Mouse (Mus musculus) intestine, postnatal 0 days (tissue): Measurements from ENCODE around the gene Cacnb4. TPM values are rescaled to one million over a fixed set of nuclear protein-coding genes. Genes with fewer than 3 reads are reported as not detected.

Experiments
- ATAC-seq: fragments of 200-750 bp; cut with Nextera tagmentation; 2 replicates; pipeline ENCODE4 v1.8.0; 2017; ENCODE audit warnings: mild to moderate bottlenecking, moderate TSS enrichment, moderate library complexity
- H3K27ac ChIP-seq: fragments of 300-500 bp; sonication (generic); 2 replicates; pipeline ENCODE4 v1.5.1; 2014; ENCODE audit warnings: mild to moderate bottlenecking, low read depth, low read length, moderate library complexity
- H3K27me3 ChIP-seq: fragments of 300-500 bp; sonication (generic); replicated peaks from 2 replicates; pipeline ENCODE4 v1.6.1; 2014; ENCODE audit warnings: low read length, mixed read lengths; ENCODE audit not compliant: control insufficient read depth, insufficient read depth
- H3K36me3 ChIP-seq: fragments of 300-500 bp; sonication (generic); 2 replicates; pipeline ENCODE4 v1.6.1; 2014; ENCODE audit warnings: mild to moderate bottlenecking, moderate library complexity; ENCODE audit not compliant: control insufficient read depth, insufficient read depth
- H3K4me1 ChIP-seq: fragments of 300-500 bp; sonication (generic); replicated peaks from 2 replicates; pipeline ENCODE4 v1.6.1; 2014; ENCODE audit warnings: antibody characterized with exemption, low read length, mixed read lengths; ENCODE audit not compliant: control insufficient read depth, insufficient read depth
- H3K4me2 ChIP-seq: fragments of 300-500 bp; sonication (generic); replicated peaks from 2 replicates; pipeline ENCODE4 v1.6.1; 2014; ENCODE audit warnings: low read depth, mild to moderate bottlenecking, moderate library complexity
- H3K4me3 ChIP-seq: fragments of 300-500 bp; sonication (generic); 2 replicates; pipeline ENCODE4 v1.5.1; 2014; ENCODE audit warnings: low read depth, low read length
- H3K9ac ChIP-seq: fragments of 300-500 bp; sonication (generic); 2 replicates; pipeline ENCODE4 v1.6.1; 2014; ENCODE audit warnings: mild to moderate bottlenecking, low read depth, low read length
- H3K9me3 ChIP-seq: fragments of 300-500 bp; sonication (generic); 2 replicates; pipeline ENCODE4 v1.6.1; 2016; ENCODE audit warnings: mixed run types; ENCODE audit not compliant: control insufficient read depth
- CTCF ChIP-seq: sonication (generic); IDR thresholded peaks from 2 replicates; pipeline ENCODE4 v1.5.1; 2016; ENCODE audit warnings: low read depth, mild to moderate bottlenecking, control low read depth, antibody characterized with exemption, moderate library complexity
- WGBS: fragments of 180-500 bp; shearing (Covaris S2); extraction: QIAGEN DNeasy Blood & Tissue Kit; methylation state at CpG from one replicate; pipeline ENCODE4 v1.1.7; 2014; 5-methylcytosine and 5-hydroxymethylcytosine counted together
- polyA plus RNA-seq: library from polyadenylated mRNA; unstranded; fragments of >200 nt; fragmentation: Nextera tagmentation; extraction: Ambion mirVana; gene quantifications from 2 replicates; pipeline ENCODE4 v1.2.1, GENCODE M21; 2015

The Cacnb4 gene
- polyA plus RNA-seq, 1 experiment from 2014 or later, result 0.51 TPM

DNA sequence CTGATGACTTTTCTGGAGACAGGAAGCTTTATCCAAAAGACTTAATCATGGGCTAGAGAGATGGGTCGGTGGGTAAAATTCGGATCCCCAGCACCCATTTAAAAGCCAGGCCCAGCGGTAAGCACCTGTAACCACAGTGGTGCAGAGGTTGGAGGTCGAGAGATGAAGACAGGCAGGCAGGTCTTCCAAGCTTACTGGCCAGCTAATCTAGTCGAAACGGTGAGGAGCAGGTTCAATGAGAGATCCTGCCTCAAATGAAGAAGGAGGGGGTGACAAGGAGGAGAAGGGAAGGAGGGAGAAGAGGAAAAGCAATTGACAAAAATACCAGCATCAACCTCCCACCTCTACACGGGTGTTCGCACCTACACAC lies 72.0 kb downstream of the Cacnb4 start:
- TF ChIP-seq CTCF, result no peak
- Histone ChIP-seq H3K4me1 (no peaks in the 10 kb centered on the region), H3K9ac (no peak overlapping the region), H3K36me3 (no peaks in the 10 kb centered on the region), H3K4me3 (no peak overlapping the region), H3K27me3 (no peaks in the 10 kb centered on the region), H3K27ac (no peak overlapping the region), H3K9me3 (no peaks in the 10 kb centered on the region), H3K4me2 (no peak overlapping the region)
- 82% methylated on average over 8 of the region's 8 CpGs for WGBS
- no peak for ATAC-seq

GRCm38 (mm10) chr2:52603935-52604650 lies 72.5 kb downstream of the Cacnb4 start:
- Histone ChIP-seq H3K4me1 (no peaks in the 10 kb centered on the region), H3K36me3 (no peaks in the 10 kb centered on the region), H3K27ac (no peak overlapping the region), H3K4me2 (no peak overlapping the region), H3K27me3 (no peaks in the 10 kb centered on the region), H3K4me3 (no peak overlapping the region), H3K9ac (no peak overlapping the region), H3K9me3 (no peaks in the 10 kb centered on the region)
- WGBS, result 62% methylated on average over 11 of the region's 11 CpGs
- TF ChIP-seq CTCF, result no peak
- ATAC-seq, result no peak

- H3K4me2 ChIP-seq, result no peak overlapping the region
- no peak for TF ChIP-seq CTCF
- no peaks in the 10 kb centered on the region for H3K27me3 ChIP-seq
- H3K4me1 ChIP-seq, result no peaks in the 10 kb centered on the region
- no peaks in the 10 kb centered on the region for H3K9me3 ChIP-seq
- ATAC-seq, result no peak
- WGBS, result 58% methylated on average over 6 of the region's 6 CpGs
- H3K36me3 ChIP-seq, result no peaks in the 10 kb centered on the region
- no peak overlapping the region for H3K9ac ChIP-seq
- no peak overlapping the region for H3K27ac ChIP-seq
- no peak overlapping the region for H3K4me3 ChIP-seq
These were observed 73.2 kb downstream of the Cacnb4 start for GRCm38 (mm10) chr2:52603421-52603820.

GRCm38 (mm10) chr2:52602921-52603320 lies 73.7 kb downstream of the Cacnb4 start:
- H3K27me3 ChIP-seq, result no peaks in the 10 kb centered on the region
- no peak for TF ChIP-seq CTCF
- no peaks in the 10 kb centered on the region for H3K36me3 ChIP-seq
- H3K4me1 ChIP-seq, result no peaks in the 10 kb centered on the region
- no peak overlapping the region for H3K4me2 ChIP-seq
- no peak for ATAC-seq
- H3K9me3 ChIP-seq, result no peaks in the 10 kb centered on the region
- H3K9ac ChIP-seq, result no peak overlapping the region
- no peak overlapping the region for H3K4me3 ChIP-seq
- no peak overlapping the region for H3K27ac ChIP-seq
- 72% methylated on average over 8 of the region's 8 CpGs for WGBS

DNA sequence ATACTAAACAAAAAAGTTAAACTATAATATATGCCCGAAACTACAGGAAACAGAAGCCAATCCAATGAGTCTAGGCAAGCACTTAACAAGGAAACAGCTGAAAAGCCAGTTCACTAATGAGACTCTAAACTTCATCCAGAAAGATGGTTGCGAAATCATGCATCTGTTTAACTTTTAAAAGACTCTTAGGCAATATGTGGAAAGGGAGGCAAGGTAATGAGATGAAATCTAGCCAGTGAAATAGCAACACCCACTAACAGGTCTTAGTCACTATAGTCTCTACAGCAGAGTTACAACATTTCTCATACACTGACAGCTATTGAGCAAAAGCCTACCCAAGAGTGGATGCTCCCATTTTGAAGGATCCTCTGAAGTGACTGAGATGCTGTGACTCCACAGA lies 74.4 kb downstream of the Cacnb4 start:
- Histone ChIP-seq H3K9me3 (no peaks in the 10 kb centered on the region), H3K27ac (no peak overlapping the region), H3K27me3 (no peaks in the 10 kb centered on the region), H3K4me2 (no peak overlapping the region), H3K9ac (no peak overlapping the region), H3K36me3 (no peaks in the 10 kb centered on the region), H3K4me1 (no peaks in the 10 kb centered on the region), H3K4me3 (no peak overlapping the region)
- 58% methylated on average over 2 of the region's 2 CpGs for WGBS
- ATAC-seq, result no peak
- no peak for TF ChIP-seq CTCF

- Histone ChIP-seq H3K27me3 (no peaks in the 10 kb centered on the region), H3K9ac (no peak overlapping the region), H3K4me1 (no peaks in the 10 kb centered on the region), H3K4me2 (no peak overlapping the region), H3K27ac (no peak overlapping the region), H3K36me3 (no peaks in the 10 kb centered on the region), H3K9me3 (no peaks in the 10 kb centered on the region), H3K4me3 (no peak overlapping the region)
- ATAC-seq, result no peak
- no peak for TF ChIP-seq CTCF
These were observed 79.1 kb downstream of the Cacnb4 start for GRCm38 (mm10) chr2:52597511-52597910.

- no peak for ATAC-seq
- Histone ChIP-seq H3K4me1 (no peaks in the 10 kb centered on the region), H3K9ac (no peak overlapping the region), H3K4me2 (no peak overlapping the region), H3K27me3 (no peaks in the 10 kb centered on the region), H3K9me3 (no peaks in the 10 kb centered on the region), H3K27ac (no peak overlapping the region), H3K36me3 (no peaks in the 10 kb centered on the region), H3K4me3 (no peak overlapping the region)
- 88% methylated on average over 8 of the region's 8 CpGs for WGBS
- TF ChIP-seq CTCF, result no peak
These were observed 82.8 kb downstream of the Cacnb4 start for GRCm38 (mm10) chr2:52593814-52594213.
